Mouse (Mus musculus) kidney, adult 8-10 months (tissue): Measurements from ENCODE around the gene Ndufv2.
"Not testable (repeated sequence)": the region's sequence is repeated elsewhere in the genome, so short reads cannot be mapped to it uniquely, and the experiment has no call there.

ENCODE experiments used
- DNase-seq, 2 experiments: peaks; one replicate each; pipeline ENCODE4 v3.0.0; 2022

The Ndufv2 gene

DNA sequence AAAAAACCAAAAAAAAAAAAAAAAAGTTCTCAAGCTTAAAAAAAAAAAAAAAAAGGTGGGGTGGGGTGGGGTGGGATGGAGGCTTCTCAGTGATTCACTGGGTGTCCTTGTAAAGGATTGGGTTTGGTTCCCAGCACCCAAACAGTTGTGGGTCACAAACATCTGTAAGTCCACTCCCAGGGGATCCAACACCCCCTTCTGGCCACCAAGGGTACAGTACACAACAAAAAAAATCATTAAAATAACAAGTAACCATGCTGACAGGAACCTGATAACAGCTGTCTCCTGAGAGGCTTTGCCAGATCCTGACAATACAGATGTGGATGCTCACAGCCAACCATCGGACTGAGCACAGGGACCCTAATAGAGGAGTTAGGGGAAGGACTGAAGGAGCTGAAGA, 16.9 kb downstream of the Ndufv2 start:
- no peak for DNase-seq

DNA sequence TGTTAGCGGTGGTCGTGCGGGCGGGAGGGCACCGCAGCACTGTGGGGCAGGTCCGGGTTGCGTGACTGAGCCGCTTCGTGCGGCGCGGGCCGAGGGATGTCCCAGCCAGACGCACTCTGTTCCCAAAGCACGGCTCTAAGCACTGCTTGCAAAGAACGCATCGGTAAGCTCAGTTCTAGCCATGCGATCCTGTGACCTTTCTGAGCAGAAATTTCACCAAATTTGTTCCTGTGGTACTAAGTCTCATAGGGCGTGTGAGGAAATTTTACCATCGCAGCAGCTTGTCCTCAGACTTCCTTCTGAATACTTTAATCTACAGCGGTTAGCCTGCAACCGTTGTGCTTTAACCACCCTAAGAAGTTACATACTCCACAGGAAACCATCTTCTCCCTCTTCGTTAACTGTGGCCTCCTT, 23.9 kb downstream of the Ndufv2 start:
- no peak for DNase-seq

DNA sequence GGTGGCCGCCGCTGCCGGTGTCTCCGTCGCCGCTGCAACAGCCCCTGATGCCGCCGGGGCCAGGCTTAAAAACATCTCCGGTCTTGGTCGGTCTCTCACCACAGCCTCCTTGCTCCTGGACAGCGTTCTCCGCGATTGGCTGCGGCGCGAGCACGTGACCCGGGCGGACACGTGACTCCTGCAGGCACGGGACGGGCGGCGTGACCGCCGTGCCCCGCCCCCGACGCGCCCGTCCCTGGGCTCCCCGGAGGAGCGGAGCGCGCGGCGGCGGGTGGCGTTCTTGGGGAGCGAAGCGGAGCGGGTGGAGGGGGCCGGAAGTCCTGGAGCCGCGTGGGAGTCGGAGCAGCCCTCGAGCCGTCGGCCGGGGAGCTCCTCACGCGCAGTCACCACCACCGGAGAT, 24.4 kb downstream of the Ndufv2 start, which contains the start of gene Ankrd12:
TSS of gene Ankrd12 (minus strand) at position 156 of the 400 bp plus-strand sequence.
- peak; percentile 96 for DNase-seq

DNA sequence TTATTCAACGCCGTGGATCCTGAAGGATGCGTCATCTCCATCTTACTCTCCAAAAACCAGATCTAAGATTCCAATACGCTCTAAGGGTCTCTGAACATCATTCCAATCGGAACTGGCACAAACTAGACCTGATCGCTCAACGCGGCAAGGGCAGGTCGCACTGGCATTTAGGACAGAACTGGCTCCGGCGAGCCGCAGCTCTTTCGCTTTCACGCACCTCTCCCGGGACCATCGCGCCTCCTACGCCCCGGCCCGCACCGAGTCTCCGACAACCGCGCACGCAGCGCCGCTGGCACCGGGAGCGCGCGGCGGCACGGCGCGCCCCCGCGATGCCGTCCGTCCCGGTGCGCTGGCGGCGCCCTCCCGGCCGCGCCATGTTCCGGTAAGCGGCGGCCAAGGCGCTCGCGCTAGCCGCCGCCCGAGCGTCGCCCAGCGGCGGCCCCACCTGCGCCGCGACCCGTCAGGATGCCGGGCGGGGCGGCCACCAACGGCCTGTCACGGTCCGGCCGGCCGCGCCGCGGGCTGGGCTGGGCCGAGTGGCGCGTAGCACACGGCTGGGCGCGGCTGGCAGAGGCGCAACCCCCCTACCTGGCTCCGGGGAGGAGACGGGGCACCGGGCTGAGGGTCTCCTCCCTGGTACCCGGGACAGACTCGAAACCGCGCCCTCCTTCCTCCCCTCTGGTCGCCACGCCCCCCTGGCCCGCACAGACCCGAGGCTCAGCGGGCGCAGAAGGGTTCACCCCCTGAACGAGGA, 25.0 kb downstream of the Ndufv2 start:
- peak; percentile 19 to 21 for DNase-seq

DNA sequence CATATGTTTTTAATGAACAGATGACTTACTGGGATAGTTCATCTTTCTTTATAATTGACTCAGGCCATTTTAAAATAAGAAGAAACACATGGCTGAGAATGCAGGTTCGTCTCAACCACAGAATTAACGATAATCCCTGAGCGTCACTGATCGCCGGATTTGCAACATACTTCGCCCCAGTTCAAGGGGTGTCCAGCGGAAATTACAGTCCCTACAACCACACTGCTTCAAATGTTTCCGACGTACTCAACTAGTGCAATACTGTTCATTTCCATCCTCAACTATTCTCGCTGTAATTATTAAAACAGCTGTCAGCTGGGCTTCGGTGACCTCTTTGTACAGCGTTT, 25.6 kb downstream of the Ndufv2 start:
- no peak for DNase-seq

DNA sequence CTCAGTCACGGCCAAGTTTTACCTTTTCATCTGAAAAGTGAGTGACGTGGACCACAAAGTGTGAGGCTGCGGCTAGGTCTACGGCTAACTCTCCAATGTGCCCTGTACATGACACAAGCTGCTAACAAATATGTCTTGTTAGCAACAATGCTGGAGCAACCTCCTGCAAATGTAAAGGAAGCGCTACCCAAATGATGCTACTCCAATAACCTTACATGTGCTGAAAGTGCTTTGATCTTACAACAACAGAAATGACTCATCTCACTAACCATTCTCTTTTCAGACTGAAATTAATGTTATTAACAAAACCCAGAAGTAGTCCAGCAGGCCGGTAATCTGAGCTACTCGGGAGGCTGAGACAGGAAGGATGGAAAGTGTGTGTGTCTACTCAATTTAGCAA, 27.4 kb downstream of the Ndufv2 start:
- DNase-seq, result no peak

DNA sequence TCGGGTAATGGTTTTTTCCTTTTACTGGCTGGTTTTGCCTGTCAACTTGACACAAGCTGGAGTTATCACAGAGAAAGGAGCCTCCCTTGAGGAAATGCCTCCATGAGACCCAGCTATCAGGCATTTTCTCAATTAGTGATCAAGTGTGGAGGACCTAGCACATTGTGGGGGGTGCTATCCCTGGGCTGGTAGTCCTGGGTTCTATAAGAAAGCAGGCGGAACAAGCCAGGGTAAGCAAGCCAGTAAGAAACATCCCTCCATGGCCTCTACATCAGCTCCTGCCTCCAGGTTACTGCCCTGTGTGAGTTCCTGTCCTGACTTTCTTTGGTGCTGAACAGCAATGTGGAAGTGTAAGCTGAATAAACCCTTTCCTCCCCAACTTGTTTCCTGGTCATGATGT, 32.3 kb downstream of the Ndufv2 start:
- not testable (repeated sequence) for DNase-seq

DNA sequence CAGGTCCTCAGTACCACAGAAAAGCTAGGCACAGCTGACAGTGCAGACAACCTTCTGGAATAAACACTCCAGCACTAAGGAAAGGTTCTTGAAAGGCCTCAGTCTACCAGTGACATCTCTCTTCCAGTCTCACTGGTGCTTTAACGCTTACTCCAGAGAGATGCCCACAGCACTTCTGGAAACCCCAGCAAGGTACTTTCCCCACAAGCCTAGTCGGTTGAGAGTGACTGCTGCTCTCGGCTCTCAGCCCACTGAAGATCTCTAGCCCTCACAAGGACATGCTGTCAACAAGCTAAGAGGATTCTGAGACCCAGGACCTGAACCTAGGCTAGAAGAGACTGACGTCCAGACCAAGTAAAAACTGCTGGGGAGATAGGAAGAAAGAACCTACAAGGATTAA, 36.2 kb downstream of the Ndufv2 start:
- DNase-seq, result no peak

DNA sequence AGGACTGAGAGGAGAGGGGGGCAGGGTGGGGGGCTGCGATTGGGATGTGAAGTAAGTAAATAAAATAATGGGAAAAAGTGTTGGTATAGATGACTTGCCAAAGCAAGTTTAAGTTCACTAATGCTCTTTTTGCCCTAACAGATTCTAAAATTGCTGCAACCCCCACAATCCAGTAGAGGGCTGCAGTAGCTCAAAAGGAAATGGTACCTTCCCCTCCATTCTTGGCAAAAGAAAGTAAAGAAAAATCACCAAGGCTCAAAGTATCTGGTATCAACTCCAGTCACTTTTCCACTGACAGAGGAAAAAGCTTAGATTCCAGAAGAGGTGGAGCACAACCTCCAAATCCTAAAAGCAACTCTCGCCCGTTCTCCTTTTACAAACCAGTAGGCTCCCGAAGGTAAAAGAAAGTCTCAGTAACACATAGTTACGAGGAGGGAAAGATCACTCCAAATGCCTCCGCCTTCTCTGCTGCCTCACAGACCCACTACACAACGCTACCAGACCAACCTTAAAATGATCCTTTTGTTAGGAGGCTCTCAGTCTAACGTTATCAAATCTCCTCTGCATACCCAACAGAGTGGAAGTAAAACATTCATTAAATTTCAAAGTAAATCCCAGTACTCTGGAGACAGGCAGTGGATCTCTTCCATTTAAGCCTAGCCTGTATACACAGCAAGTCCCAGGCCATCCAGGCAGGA, 40.0 kb downstream of the Ndufv2 start:
- no peak for DNase-seq

DNA sequence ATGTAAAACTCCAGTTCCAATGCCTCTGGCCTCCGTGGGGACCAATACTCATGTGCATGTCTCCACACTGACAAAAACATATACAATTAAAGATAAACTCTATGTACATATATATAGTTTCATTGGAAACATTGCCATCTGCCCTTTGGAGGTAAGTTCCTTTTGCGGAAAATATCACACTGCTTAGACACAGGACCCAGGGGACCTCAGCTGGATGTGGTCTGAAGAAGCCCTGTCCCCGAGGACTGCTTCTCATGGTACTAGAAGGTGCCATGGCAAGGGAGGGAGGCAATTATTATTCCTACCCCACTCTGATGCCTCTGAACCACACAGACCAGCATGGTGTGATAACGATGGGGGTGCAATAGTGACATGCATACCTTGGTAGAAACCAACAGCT, 43.2 kb downstream of the Ndufv2 start:
- DNase-seq, result no peak

DNA sequence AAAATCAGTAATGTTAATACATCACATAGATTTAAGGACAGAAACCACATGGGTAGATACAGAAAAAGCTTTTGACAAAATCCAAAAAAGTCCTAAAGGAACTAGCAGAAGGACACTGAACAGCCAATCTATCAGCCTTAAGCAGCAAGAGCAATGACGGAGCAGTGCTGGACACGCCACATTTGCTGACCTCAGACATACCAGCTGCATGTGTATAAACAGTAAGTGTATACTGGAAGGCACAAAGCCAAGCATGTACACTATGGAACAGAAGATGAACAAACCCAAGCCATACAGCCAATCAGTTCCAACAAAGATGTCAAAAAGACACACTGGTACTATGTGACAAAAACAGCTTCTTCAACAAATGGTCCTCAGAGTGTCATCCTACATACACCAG, 44.2 kb downstream of the Ndufv2 start:
- no peak for DNase-seq

DNA sequence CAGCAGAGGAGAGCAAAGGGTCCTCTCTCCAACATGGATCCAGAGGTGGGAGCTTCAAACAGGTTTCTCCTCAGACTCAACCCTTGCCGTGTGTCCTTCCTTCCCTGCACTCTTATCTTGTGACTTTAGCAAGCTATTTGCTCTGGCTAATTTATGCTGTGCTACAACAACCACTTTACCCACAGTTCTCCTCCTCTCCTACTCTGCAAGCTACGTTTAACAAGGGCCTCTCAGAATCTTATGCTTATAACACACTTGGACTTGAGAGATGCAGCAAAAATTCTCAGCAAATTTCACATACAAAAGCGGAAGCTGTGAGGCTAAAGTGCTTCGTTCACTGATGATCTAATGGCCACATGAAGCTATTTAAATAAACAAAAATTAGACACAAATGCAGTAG, 48.0 kb downstream of the Ndufv2 start:
- no peak for DNase-seq

DNA sequence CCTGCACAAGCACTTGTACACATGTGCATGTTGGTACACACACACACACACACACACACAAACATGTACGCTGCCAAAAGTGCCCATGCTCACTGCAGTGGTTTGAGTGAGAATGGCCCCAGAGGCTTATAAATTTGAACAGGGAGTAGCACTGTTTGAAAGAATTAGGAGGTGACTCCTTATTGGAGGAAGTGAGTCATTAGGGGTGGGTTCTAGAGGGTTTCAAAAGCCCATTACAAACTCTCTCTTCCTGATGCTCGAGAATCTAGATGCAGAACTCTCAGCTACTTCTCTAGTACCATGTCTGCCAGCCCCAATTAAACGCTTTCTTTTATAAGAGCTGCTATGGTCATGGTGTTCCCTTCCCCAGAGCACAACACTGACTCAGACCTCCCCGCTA, 52.6 kb downstream of the Ndufv2 start:
- no peak for DNase-seq

DNA sequence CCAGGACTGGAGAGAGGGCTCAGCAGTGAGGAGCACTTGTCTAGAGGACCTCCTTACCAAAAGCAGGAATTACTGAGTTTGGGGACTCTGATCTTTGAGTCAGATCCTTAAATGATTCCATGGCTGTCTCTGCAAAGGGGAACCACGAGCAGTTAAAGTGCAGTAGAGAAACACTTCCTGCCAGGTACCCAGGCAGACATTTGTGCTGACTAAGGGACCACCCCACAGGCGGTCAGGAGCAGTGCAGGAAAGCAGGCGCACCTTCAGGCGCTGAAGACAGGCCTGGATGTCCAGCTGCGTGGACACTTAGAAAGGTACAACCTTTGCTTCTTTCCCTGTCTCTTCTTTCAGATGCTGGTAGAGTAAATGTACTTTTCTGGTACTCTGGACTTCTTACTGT, 53.2 kb downstream of the Ndufv2 start:
- peak in 1 of 2 experiments; percentile 12 for DNase-seq

DNA sequence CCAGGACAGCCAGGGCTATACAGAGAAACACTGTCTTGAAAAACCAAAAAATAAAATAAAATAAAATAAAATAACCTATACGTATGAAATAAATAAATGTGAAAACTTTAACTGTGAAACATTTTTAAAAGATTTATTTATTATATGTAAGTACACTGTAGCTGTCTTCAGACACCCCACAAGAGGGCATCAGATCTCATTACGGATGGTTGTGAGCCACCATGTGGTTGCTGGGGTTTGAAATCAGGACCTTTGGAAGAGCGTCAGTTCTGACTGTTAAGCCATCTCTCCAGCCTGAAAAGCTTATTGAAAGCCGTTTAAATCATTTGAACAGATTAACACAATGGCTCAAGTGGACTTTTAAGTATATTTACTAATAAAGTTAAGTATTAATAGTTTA, 57.7 kb downstream of the Ndufv2 start:
- DNase-seq, result not testable (repeated sequence)

DNA sequence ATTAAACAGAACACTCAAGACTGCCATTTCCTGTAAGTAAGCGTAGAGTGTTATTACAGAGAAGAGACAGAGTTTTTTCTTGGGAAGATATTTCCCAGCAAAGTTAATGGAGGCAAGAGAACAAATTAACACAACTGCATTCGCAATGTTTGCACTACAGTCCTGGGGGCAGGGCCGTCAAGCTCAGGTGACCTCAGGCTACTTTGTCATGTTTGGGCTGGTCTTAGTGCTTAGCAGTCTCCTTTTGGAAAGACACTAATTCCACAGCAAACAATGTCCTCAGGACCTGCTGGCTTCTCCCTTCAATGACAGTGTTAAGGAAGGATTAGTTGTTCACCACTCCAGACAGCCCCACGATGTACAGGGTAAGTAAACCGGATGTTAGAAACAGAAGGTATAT, 60.3 kb downstream of the Ndufv2 start:
- no peak for DNase-seq

DNA sequence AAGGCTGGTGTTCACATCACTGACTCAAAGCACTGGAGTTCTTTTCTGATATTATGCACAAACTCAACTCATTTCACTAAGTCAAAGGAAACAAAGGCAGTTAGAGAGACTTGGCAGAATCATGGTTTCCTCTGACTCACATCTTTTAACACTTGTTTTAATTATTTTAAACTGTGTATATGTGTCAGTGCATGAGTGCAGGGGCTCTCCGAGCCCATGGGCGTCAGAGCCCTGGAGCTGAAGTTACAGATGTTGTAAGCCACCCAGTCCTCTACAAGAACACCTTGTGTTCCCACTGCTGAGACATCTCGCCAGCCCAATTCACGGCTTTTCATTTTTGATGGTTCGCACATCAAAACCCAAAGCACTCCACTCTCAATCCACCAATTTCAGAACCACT, 68.1 kb downstream of the Ndufv2 start:
- DNase-seq, result no peak

DNA sequence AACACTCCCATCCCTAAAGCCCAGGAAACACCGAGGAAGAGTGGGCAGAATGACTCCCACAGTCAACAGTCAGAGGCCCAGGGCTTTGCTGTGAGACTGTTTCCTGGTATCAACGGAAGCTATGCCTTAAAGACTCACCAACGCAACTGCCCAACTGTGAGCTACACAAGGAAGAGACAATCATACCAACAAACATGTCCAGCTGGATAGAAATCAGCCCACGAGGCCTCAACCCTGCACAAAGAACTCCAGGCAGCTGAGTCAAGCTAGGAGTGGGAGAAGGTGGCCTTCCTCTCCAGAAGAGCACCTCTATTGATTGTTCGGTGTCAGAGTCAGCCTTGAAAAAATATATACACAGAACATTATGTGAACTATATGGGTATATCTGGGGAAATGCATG, 69.4 kb downstream of the Ndufv2 start:
- no peak for DNase-seq
